ENCODE assay signal across 8 mouse cellular contexts in genomic region chr11:31830213-31831151, GRCm38 (mm10). TPM values are rescaled to one million over a fixed set of nuclear protein-coding genes. Genes with fewer than 3 reads are reported as not detected.
A peak's percentile ranks its signal among the peaks of the same experiment; 100 is the strongest.
DNase-seq lines count a peak whose midpoint lies in the region; ATAC-seq and TF ChIP-seq lines count a peak whose summit lies in the region.
"Had no signal": no experiment of that assay in that cellular context is flagged by ENCODE, and none has a peak within 500 bp of the region (broad histone marks: within the 10 kb centered on the region; RNA-seq: fewer than 3 reads in every experiment).

No protein-coding gene starts in this region.

- DNase-seq in left cerebral cortex, postnatal 25 days (ENCODE audit: low spot score in 2 of 2), result peak; percentile 14 to 57
- DNase-seq in left cerebral cortex, adult 8-10 months (ENCODE audit: low spot score in 2 of 2), result no peak
- DNase-seq in forebrain, postnatal 0 days, result peak; percentile 37
- DNase-seq in left cerebral cortex, adult 9 months (ENCODE audit: low spot score in 2 of 2), result no peak

- TF ChIP-seq CTCF in forebrain, postnatal 0 days (IDR thresholded peaks at IDR 0.05; ENCODE audit: low read depth), result no peak
- no peak for TF ChIP-seq CTCF in olfactory bulb, adult 2 months (IDR thresholded peaks at IDR 0.05; ENCODE audit: insufficient read depth, low read depth, low read length)

- no peaks in the 10 kb centered on the region for H3K27me3 ChIP-seq in forebrain, postnatal 0 days (ENCODE audit: insufficient read depth, low read length)
- no peaks in the 10 kb centered on the region for H3K27me3 ChIP-seq in kidney, embryonic 16.5 days (ENCODE audit: insufficient read depth, low read length)
- H3K27me3 ChIP-seq in intestine, embryonic 15.5 days (replicated peaks), result no peaks in the 10 kb centered on the region

- H3K36me3 ChIP-seq in forebrain, postnatal 0 days (ENCODE audit: insufficient read depth), result no peaks in the 10 kb centered on the region
- no peaks in the 10 kb centered on the region for H3K36me3 ChIP-seq in kidney, embryonic 16.5 days (ENCODE audit: insufficient read depth, low read length)
- no peaks in the 10 kb centered on the region for H3K36me3 ChIP-seq in intestine, embryonic 15.5 days

- no peak overlapping the region for H3K4me2 ChIP-seq in forebrain, postnatal 0 days (ENCODE audit: low read depth)
- H3K4me2 ChIP-seq in kidney, embryonic 16.5 days (replicated peaks; ENCODE audit: low read depth, low read length), result no peak overlapping the region
- no peak overlapping the region for H3K4me2 ChIP-seq in intestine, embryonic 15.5 days (replicated peaks)

- WGBS in forebrain, postnatal 0 days, result 29% methylated on average over 10 of the region's 10 CpGs
- 39% methylated on average over 10 of the region's 10 CpGs for WGBS in kidney, embryonic 16.5 days
- 45% methylated on average over 10 of the region's 10 CpGs for WGBS in olfactory bulb, adult 2 months
- WGBS in intestine, embryonic 15.5 days, result 63% methylated on average over 10 of the region's 10 CpGs

- intact Hi-C loops in left cerebral cortex, postnatal 25 days (cut with DNase I), result no loop called here

- no peak overlapping the region for H3K4me3 ChIP-seq in forebrain, postnatal 0 days (ENCODE audit: low read depth, low read length)
- H3K4me3 ChIP-seq in kidney, embryonic 16.5 days (ENCODE audit: low read length), result no peak overlapping the region
- no peak overlapping the region for H3K4me3 ChIP-seq in olfactory bulb, adult 2 months (ENCODE audit: insufficient read depth, low read depth, low read length)
- no peak overlapping the region for H3K4me3 ChIP-seq in intestine, embryonic 15.5 days (replicated peaks)

- no peak overlapping the region for H3K9ac ChIP-seq in forebrain, postnatal 0 days
- H3K9ac ChIP-seq in kidney, embryonic 16.5 days (replicated peaks; ENCODE audit: low read length), result no peak overlapping the region
- H3K9ac ChIP-seq in intestine, embryonic 15.5 days, result no peak overlapping the region

- ATAC-seq in forebrain, postnatal 0 days, result peak; percentile 58
- ATAC-seq in kidney, embryonic 16.5 days (ENCODE audit: low FRiP score, low TSS enrichment), result peak; percentile 20; the same call in 1 of the 2 replicates
- ATAC-seq in intestine, embryonic 15.5 days, result no peak
- ATAC-seq: lung, postnatal 0 days had no signal

- TF ChIP-seq POLR2A in olfactory bulb, adult 2 months (IDR thresholded peaks at IDR 0.05; ENCODE audit: insufficient read depth, low read depth, low read length), result no peak

- H3K9me3 ChIP-seq in forebrain, postnatal 0 days (ENCODE audit: low read length), result no peaks in the 10 kb centered on the region
- H3K9me3 ChIP-seq in kidney, embryonic 16.5 days (ENCODE audit: low read length), result no peaks in the 10 kb centered on the region
- no peaks in the 10 kb centered on the region for H3K9me3 ChIP-seq in intestine, embryonic 15.5 days

- peaks cover 4% of the 10 kb centered on the region; the same call in 1 of the 2 replicates for H3K4me1 ChIP-seq in forebrain, postnatal 0 days (ENCODE audit: insufficient read depth)
- peaks cover 32% of the 10 kb centered on the region for H3K4me1 ChIP-seq in kidney, embryonic 16.5 days (ENCODE audit: insufficient read depth, low read length)
- H3K4me1 ChIP-seq in olfactory bulb, adult 2 months (ENCODE audit: control insufficient read depth, insufficient read depth, low read length), result peaks cover 8% of the 10 kb centered on the region
- peaks cover 13% of the 10 kb centered on the region; the same call in 1 of the 2 replicates for H3K4me1 ChIP-seq in intestine, embryonic 15.5 days (replicated peaks)

- peak overlapping the region; percentile 45 for H3K27ac ChIP-seq in forebrain, postnatal 0 days (ENCODE audit: low read depth, low read length)
- H3K27ac ChIP-seq in kidney, embryonic 16.5 days (ENCODE audit: low read length), result peak overlapping the region; percentile 61
- peak overlapping the region; percentile 45 for H3K27ac ChIP-seq in olfactory bulb, adult 2 months (ENCODE audit: insufficient read depth, low read depth, low read length)
- H3K27ac ChIP-seq in intestine, embryonic 15.5 days, result no peak overlapping the region

RNA-seq across cellular contexts. Expression of gene Cpeb4, which starts 41.5 kb away (rescaled TPM):
- 100 to 1,000 TPM; 157 to 160 TPM for total RNA-seq in left cerebral cortex, postnatal 25 days (2021)
- 100 to 1,000 TPM; 139 to 172 (median 151) TPM for total RNA-seq in left cerebral cortex, adult 8-10 months (2022)
- total RNA-seq in forebrain, postnatal 0 days (2014; rRNA removed), result 70.4 and 102 TPM in 2 replicates
- polyA plus RNA-seq in forebrain, postnatal 0 days (2015; fragmentation: Nextera tagmentation; extraction: Ambion mirVana), result 10.0 and 14.2 TPM in 2 replicates
- 4.0 and 4.3 TPM in 2 replicates for polyA plus RNA-seq in kidney, embryonic 16.5 days (2015; fragmentation: Nextera tagmentation; extraction: Ambion mirVana)
- not detected in 2 replicates for polyA plus RNA-seq in olfactory bulb, adult 2 months (2012; ENCODE audit: insufficient read depth, insufficient read length, low replicate concordance, missing spikeins)
- 4.2 and 4.3 TPM in 2 replicates for polyA plus RNA-seq in intestine, embryonic 15.5 days (2015; fragmentation: Nextera tagmentation; extraction: Ambion mirVana)

Comparison
In these comparisons a context has a peak if more than half of its experiments do, and no peak if none do; other contexts are left out.
1. DNase-seq: peak in left cerebral cortex, postnatal 25 days (2 of 2) and forebrain, postnatal 0 days (single experiment); none in left cerebral cortex, adult 8-10 months (0 of 2) and left cerebral cortex, adult 9 months (0 of 2).